Mouse (Mus musculus): ENCODE measurements around the gene Scgb1b2. TPM values are rescaled to one million over a fixed set of nuclear protein-coding genes. Genes with fewer than 3 reads are reported as not detected.

The Scgb1b2 gene
- polyA plus RNA-seq (2012; fragmentation: generic; extraction: Trizol), result not detected
- long read RNA-seq, experiment 1, result 0 reads
- long read RNA-seq, experiment 2, result 0 reads

DNA sequence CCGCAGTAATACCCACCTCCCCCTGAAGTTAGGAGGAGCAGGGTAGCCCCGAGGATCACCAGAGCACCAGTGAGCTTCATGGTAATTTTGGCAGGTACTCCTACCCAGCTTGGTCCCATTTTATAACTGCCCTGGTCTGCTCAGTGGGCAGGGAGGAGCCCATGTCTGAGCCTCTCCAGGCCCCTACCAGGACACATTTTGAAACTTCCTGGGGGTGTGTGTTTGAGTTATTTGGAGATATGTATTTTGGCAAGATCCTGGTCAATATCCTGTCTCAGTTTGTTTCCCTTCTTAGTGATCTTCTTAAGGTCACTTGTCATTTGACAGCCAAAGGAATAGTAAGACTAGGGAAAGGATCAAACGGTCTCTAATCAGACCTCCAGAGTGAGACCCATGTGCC is at the start of gene Scgb1b2:
Gene Scgb1b2, minus strand, starts transcription at position 101 of the 400 bp plus-strand sequence.
- no peaks in the 10 kb centered on the region for H3K79me3 ChIP-seq (ENCODE audit: low read depth)
- TF ChIP-seq CTCF (IDR thresholded peaks at IDR 0.05; ENCODE audit: control insufficient read depth, insufficient read depth, insufficient read length) (no peak), MAX (IDR thresholded peaks at IDR 0.05) (no peak), USF1 (IDR thresholded peaks at IDR 0.05; ENCODE audit: low read depth) (no peak), MYOD1 (IDR thresholded peaks at IDR 0.05; ENCODE audit: control insufficient read depth, insufficient read length, low read depth) (no peak), CEBPB (IDR thresholded peaks at IDR 0.05; ENCODE audit: low read depth) (no peak), MYOG (IDR thresholded peaks at IDR 0.05; ENCODE audit: control insufficient read depth, extremely low read depth, insufficient read length) (no peak), FOSL1 (IDR thresholded peaks at IDR 0.05; ENCODE audit: insufficient read depth, low read length, poor library complexity, severe bottlenecking) (no peak)

GRCm38 (mm10) chr7:31290208-31290607 is 1.4 kb downstream of the Scgb1b2 start, which contains the start of gene Scgb2b2:
Scgb2b2 (plus strand) TSS chr7:31290508.
- Histone ChIP-seq H3K36me3 (ENCODE audit: control insufficient read depth, insufficient read depth) (no peaks in the 10 kb centered on the region), H3ac (ENCODE audit: control insufficient read depth, insufficient read length, low read depth) (no peak within 1 kb of the TSS), H3K27me3 (ENCODE audit: control insufficient read depth, insufficient read depth, insufficient read length) (no peaks in the 10 kb centered on the region), H3K79me3 (ENCODE audit: low read depth) (no peaks in the 10 kb centered on the region), H3K79me2 (ENCODE audit: control insufficient read depth, insufficient read depth) (no peaks in the 10 kb centered on the region), H3K4me3 (ENCODE audit: insufficient read depth, poor library complexity, severe bottlenecking) (no peak within 1 kb of the TSS)
- TF ChIP-seq USF1 (IDR thresholded peaks at IDR 0.05; ENCODE audit: low read depth), result no peak
- TF ChIP-seq MYOG (IDR thresholded peaks at IDR 0.05; ENCODE audit: control insufficient read depth, extremely low read depth, insufficient read length), result no peak
- TF ChIP-seq MYOD1 (IDR thresholded peaks at IDR 0.05; ENCODE audit: control insufficient read depth, insufficient read length, low read depth), result no peak
- no peak for TF ChIP-seq FOSL1 (IDR thresholded peaks at IDR 0.05; ENCODE audit: insufficient read depth, low read length, poor library complexity, severe bottlenecking)
- no peak for TF ChIP-seq MAX (IDR thresholded peaks at IDR 0.05)
- TF ChIP-seq CEBPB (IDR thresholded peaks at IDR 0.05; ENCODE audit: low read depth), result no peak
- no peak for TF ChIP-seq CTCF (IDR thresholded peaks at IDR 0.05; ENCODE audit: control insufficient read depth, insufficient read depth, insufficient read length)

More for the DNA sequence above, at the start of gene Scgb1b2:
- H3ac ChIP-seq (ENCODE audit: control insufficient read depth, insufficient read length, low read depth), result no peak within 1 kb of the TSS
- no peaks in the 10 kb centered on the region for H3K27me3 ChIP-seq (ENCODE audit: control insufficient read depth, insufficient read depth, insufficient read length)
- H3K4me3 ChIP-seq (ENCODE audit: insufficient read depth, poor library complexity, severe bottlenecking), result no peak within 1 kb of the TSS
- H3K79me2 ChIP-seq (ENCODE audit: control insufficient read depth, insufficient read depth), result no peaks in the 10 kb centered on the region
- no peaks in the 10 kb centered on the region for H3K36me3 ChIP-seq (ENCODE audit: control insufficient read depth, insufficient read depth)

Other genes with a start within 250 kb of the Scgb1b2 start
- 103 TPM for gene Fxyd5, start 249.3 kb downstream of the Scgb1b2 start, polyA plus RNA-seq (2012; fragmentation: generic; extraction: Trizol)
- gene Fxyd7, start 240.4 kb downstream of the Scgb1b2 start, polyA plus RNA-seq (2012; fragmentation: generic; extraction: Trizol), result not detected
- 0.55 TPM for gene Fxyd1, start 234.6 kb downstream of the Scgb1b2 start, polyA plus RNA-seq (2012; fragmentation: generic; extraction: Trizol)
- gene Lgi4, start 232.5 kb downstream of the Scgb1b2 start, polyA plus RNA-seq (2012; fragmentation: generic; extraction: Trizol), result 0.02 TPM
- gene Fxyd3, start 215.1 kb downstream of the Scgb1b2 start, polyA plus RNA-seq (2012; fragmentation: generic; extraction: Trizol), result 0.04 TPM
- not detected for gene Hpn, start 176.5 kb downstream of the Scgb1b2 start, polyA plus RNA-seq (2012; fragmentation: generic; extraction: Trizol)
- gene Scn1b, start 164.8 kb downstream of the Scgb1b2 start, polyA plus RNA-seq (2012; fragmentation: generic; extraction: Trizol), result 2.3 TPM
- gene Gramd1a, start 135.9 kb downstream of the Scgb1b2 start, polyA plus RNA-seq (2012; fragmentation: generic; extraction: Trizol), result 17.9 TPM
- not detected for gene Scgb2b2, start 1.3 kb downstream of the Scgb1b2 start, polyA plus RNA-seq (2012; fragmentation: generic; extraction: Trizol)
- gene Scgb2b3, start 70.3 kb upstream of the Scgb1b2 start, polyA plus RNA-seq (2012; fragmentation: generic; extraction: Trizol), result not detected
- not detected for gene Scgb1b3, start 83.8 kb upstream of the Scgb1b2 start, polyA plus RNA-seq (2012; fragmentation: generic; extraction: Trizol)

Data from C2C12 (cell line).